In genomic region chr2:57900168-57900567, GRCm38 (mm10) we compare ENCODE assay signal across 18 mouse cellular contexts.
A peak's percentile ranks its signal among the peaks of the same experiment; 100 is the strongest.
DNase-seq lines count a peak whose midpoint lies in the region; ATAC-seq and TF ChIP-seq lines count a peak whose summit lies in the region.
"Had no signal": no experiment of that assay in that cellular context is flagged by ENCODE, and none has a peak within 500 bp of the region (broad histone marks: within the 10 kb centered on the region; RNA-seq: fewer than 3 reads in every experiment).

No protein-coding gene starts in this region.

- H3K27ac ChIP-seq in hindbrain, postnatal 0 days, result peak overlapping the region; percentile 32; the same call in 1 of the 2 replicates
- no peak overlapping the region for H3K27ac ChIP-seq in hindbrain, embryonic 13.5 days
- peak overlapping the region; percentile 74 for H3K27ac ChIP-seq in cerebellum, adult 2 months (ENCODE audit: insufficient read depth, low read length)
- peak overlapping the region; percentile 80; the same call in 1 of the 2 replicates for H3K27ac ChIP-seq in embryonic facial prominence, embryonic 15.5 days (replicated peaks)
- H3K27ac ChIP-seq in heart, embryonic 11.5 days (ENCODE audit: low read depth, low read length), result no peak overlapping the region
- H3K27ac ChIP-seq: heart, embryonic 10.5 days; kidney, embryonic 15.5 days; liver, embryonic 14.5 days; neural tube, embryonic 12.5 days had no signal

- no peaks in the 10 kb centered on the region for H3K36me3 ChIP-seq in hindbrain, postnatal 0 days (ENCODE audit: insufficient read depth, low read length)
- no peaks in the 10 kb centered on the region for H3K36me3 ChIP-seq in hindbrain, embryonic 13.5 days
- H3K36me3 ChIP-seq in embryonic facial prominence, embryonic 15.5 days, result no peaks in the 10 kb centered on the region
- H3K36me3 ChIP-seq in heart, embryonic 11.5 days (ENCODE audit: control insufficient read depth, insufficient read depth, low read length), result no peaks in the 10 kb centered on the region
- H3K36me3 ChIP-seq: heart, embryonic 10.5 days; kidney, embryonic 15.5 days; neural tube, embryonic 12.5 days had no signal

- H3K27me3 ChIP-seq in hindbrain, postnatal 0 days (ENCODE audit: insufficient read depth, low read length), result no peaks in the 10 kb centered on the region
- no peaks in the 10 kb centered on the region for H3K27me3 ChIP-seq in hindbrain, embryonic 13.5 days
- no peaks in the 10 kb centered on the region for H3K27me3 ChIP-seq in cerebellum, adult 2 months (ENCODE audit: control insufficient read depth, insufficient read depth, low read length)
- no peaks in the 10 kb centered on the region for H3K27me3 ChIP-seq in embryonic facial prominence, embryonic 15.5 days
- no peaks in the 10 kb centered on the region for H3K27me3 ChIP-seq in heart, embryonic 11.5 days (ENCODE audit: control insufficient read depth, insufficient read depth, low read length)
- H3K27me3 ChIP-seq: kidney, embryonic 15.5 days; megakaryocyte, embryonic 14.5 days; neural tube, embryonic 12.5 days had no signal

- H3K9ac ChIP-seq in hindbrain, postnatal 0 days (replicated peaks; ENCODE audit: low read length), result no peak overlapping the region
- H3K9ac ChIP-seq in hindbrain, embryonic 13.5 days, result no peak overlapping the region
- H3K9ac ChIP-seq in embryonic facial prominence, embryonic 15.5 days, result no peak overlapping the region
- H3K9ac ChIP-seq in heart, embryonic 11.5 days (ENCODE audit: low read depth, low read length), result no peak overlapping the region
- H3K9ac ChIP-seq: kidney, embryonic 15.5 days; liver, embryonic 14.5 days; neural tube, embryonic 12.5 days had no signal

- TF ChIP-seq CTCF in hindbrain, postnatal 0 days (IDR thresholded peaks at IDR 0.05; ENCODE audit: low read depth), result no peak
- TF ChIP-seq CTCF in cerebellum, adult 2 months (IDR thresholded peaks at IDR 0.05; ENCODE audit: borderline replicate concordance, insufficient read depth, low read depth, low read length), result no peak

- peak; percentile 84 for ATAC-seq in hindbrain, postnatal 0 days
- ATAC-seq in hindbrain, embryonic 13.5 days (ENCODE audit: low FRiP score), result no peak
- ATAC-seq in embryonic facial prominence, embryonic 15.5 days (ENCODE audit: insufficient number of reproducible peaks, low FRiP score, low TSS enrichment, low read depth), result no peak
- no peak for ATAC-seq in heart, embryonic 11.5 days (replicated peaks; ENCODE audit: insufficient number of reproducible peaks, low FRiP score, low TSS enrichment)
- ATAC-seq: CD4-positive, CD25-positive, alpha-beta regulatory T cell, adult 4 months had no signal

- H3K9me3 ChIP-seq in hindbrain, postnatal 0 days (ENCODE audit: low read length), result no peaks in the 10 kb centered on the region
- H3K9me3 ChIP-seq in hindbrain, embryonic 13.5 days, result no peaks in the 10 kb centered on the region
- H3K9me3 ChIP-seq in embryonic facial prominence, embryonic 15.5 days (replicated peaks), result no peaks in the 10 kb centered on the region
- no peaks in the 10 kb centered on the region for H3K9me3 ChIP-seq in heart, embryonic 11.5 days (replicated peaks; ENCODE audit: control insufficient read depth, low read length)
- H3K9me3 ChIP-seq: heart, embryonic 10.5 days; kidney, embryonic 15.5 days; megakaryocyte, embryonic 14.5 days; neural tube, embryonic 12.5 days had no signal

- H3K4me2 ChIP-seq in hindbrain, postnatal 0 days (ENCODE audit: low read depth, low read length), result no peak overlapping the region
- H3K4me2 ChIP-seq in hindbrain, embryonic 13.5 days, result no peak overlapping the region
- H3K4me2 ChIP-seq in embryonic facial prominence, embryonic 15.5 days (replicated peaks), result no peak overlapping the region
- H3K4me2 ChIP-seq in heart, embryonic 11.5 days, result no peak overlapping the region
- H3K4me2 ChIP-seq: kidney, embryonic 15.5 days; neural tube, embryonic 12.5 days had no signal

- no peak overlapping the region for H3K4me3 ChIP-seq in hindbrain, postnatal 0 days (ENCODE audit: low read length)
- no peak overlapping the region for H3K4me3 ChIP-seq in hindbrain, embryonic 13.5 days
- H3K4me3 ChIP-seq in cerebellum, adult 2 months (replicated peaks; ENCODE audit: insufficient read depth, low read depth, low read length), result no peak overlapping the region
- no peak overlapping the region for H3K4me3 ChIP-seq in embryonic facial prominence, embryonic 15.5 days (replicated peaks)
- no peak overlapping the region for H3K4me3 ChIP-seq in heart, embryonic 11.5 days (ENCODE audit: low read depth, low read length)
- H3K4me3 ChIP-seq: heart, embryonic 10.5 days; kidney, embryonic 15.5 days; megakaryocyte, embryonic 14.5 days; neural tube, embryonic 12.5 days had no signal

- TF ChIP-seq POLR2A in cerebellum, adult 2 months (IDR thresholded peaks at IDR 0.05; ENCODE audit: borderline replicate concordance, insufficient read depth, low read length), result no peak

- no peaks in the 10 kb centered on the region for H3K4me1 ChIP-seq in hindbrain, postnatal 0 days (ENCODE audit: insufficient read depth, low read length)
- no peaks in the 10 kb centered on the region for H3K4me1 ChIP-seq in hindbrain, embryonic 13.5 days (replicated peaks)
- H3K4me1 ChIP-seq in cerebellum, adult 2 months (ENCODE audit: control insufficient read depth, insufficient read depth, low read length), result peaks cover 11% of the 10 kb centered on the region; the same call in 1 of the 2 replicates
- H3K4me1 ChIP-seq in embryonic facial prominence, embryonic 15.5 days, result peaks cover 10% of the 10 kb centered on the region; the same call in 1 of the 2 replicates
- no peaks in the 10 kb centered on the region for H3K4me1 ChIP-seq in heart, embryonic 11.5 days (ENCODE audit: control insufficient read depth, insufficient read depth, low read length)
- H3K4me1 ChIP-seq: kidney, embryonic 15.5 days; megakaryocyte, embryonic 14.5 days; neural tube, embryonic 12.5 days had no signal

- DNase-seq in hindbrain, postnatal 0 days (ENCODE audit: low spot score), result peak; percentile 19
- peak; percentile 56 for DNase-seq in cerebellum, adult 11 months
- DNase-seq in cerebellum, adult 2 months, result peak; percentile 66 to 73
- no peak for DNase-seq in gastrocnemius, postnatal 10 days
- DNase-seq in thymus, postnatal 14 days, result no peak
- DNase-seq: adrenal gland, postnatal 14 days; gastrocnemius, postnatal 25 days; lung, postnatal 10 days; thymus, postnatal 4 days had no signal

- 72% methylated on average over 7 of the region's 7 CpGs for WGBS in hindbrain, postnatal 0 days
- 92% methylated on average over 7 of the region's 7 CpGs for WGBS in hindbrain, embryonic 13.5 days
- 19% methylated on average over 7 of the region's 7 CpGs for WGBS in cerebellum, adult 2 months
- 78% methylated on average over 7 of the region's 7 CpGs for WGBS in embryonic facial prominence, embryonic 15.5 days
- WGBS in heart, embryonic 11.5 days (ENCODE audit: insufficient replicate concordance), result 88% methylated on average over 7 of the region's 7 CpGs

Comparison
In these comparisons a context has a peak if more than half of its experiments do, and no peak if none do; other contexts are left out.
1. H3K27ac ChIP-seq: peak in hindbrain, postnatal 0 days (single experiment), cerebellum, adult 2 months (single experiment) and embryonic facial prominence, embryonic 15.5 days (single experiment); none in hindbrain, embryonic 13.5 days (single experiment) and heart, embryonic 11.5 days (single experiment).
2. DNase-seq: peak in hindbrain, postnatal 0 days (single experiment), cerebellum, adult 11 months (single experiment) and cerebellum, adult 2 months (2 of 2); none in gastrocnemius, postnatal 10 days (single experiment) and thymus, postnatal 14 days (single experiment).